ENCODE assay signal across 21 mouse cellular contexts in the genomic region with DNA sequence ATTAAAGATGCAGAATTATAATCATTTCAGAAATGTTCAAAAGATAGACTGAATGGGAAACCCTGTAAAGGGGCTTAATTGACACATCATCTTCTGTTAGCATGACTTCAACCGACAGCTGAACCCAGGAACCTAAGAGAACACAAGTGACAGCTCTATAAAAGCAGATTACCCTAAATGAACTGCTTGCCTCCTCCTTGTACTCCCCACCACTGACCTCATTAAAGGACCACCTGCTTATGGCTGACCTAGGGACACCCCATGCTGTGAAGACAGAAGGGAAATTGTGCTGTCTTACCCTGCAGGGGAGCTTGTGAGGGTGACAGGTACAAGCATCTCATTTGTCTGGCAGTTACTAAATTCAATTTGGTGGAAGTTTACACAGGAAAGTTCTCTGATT.
DNase-seq lines count a peak whose midpoint lies in the region; ATAC-seq and TF ChIP-seq lines count a peak whose summit lies in the region.
"Had no signal": no experiment of that assay in that cellular context is flagged by ENCODE, and none has a peak within 500 bp of the region (broad histone marks: within the 10 kb centered on the region; RNA-seq: fewer than 3 reads in every experiment).

No protein-coding gene starts in this region.

- no peak overlapping the region for H3K4me3 ChIP-seq in forebrain, embryonic 12.5 days (replicated peaks)
- no peak overlapping the region for H3K4me3 ChIP-seq in forebrain, embryonic 11.5 days (ENCODE audit: low read depth, low read length)
- H3K4me3 ChIP-seq in kidney, embryonic 16.5 days (ENCODE audit: low read length), result no peak overlapping the region
- no peak overlapping the region for H3K4me3 ChIP-seq in midbrain, embryonic 14.5 days (replicated peaks; ENCODE audit: low read depth, low read length)
- no peak overlapping the region for H3K4me3 ChIP-seq in midbrain, postnatal 0 days (ENCODE audit: low read depth, low read length)
- H3K4me3 ChIP-seq: forebrain, embryonic 10.5 days; hindbrain, embryonic 12.5 days; limb, embryonic 12.5 days; liver, embryonic 15.5 days; myocyte; neural tube, embryonic 12.5 days had no signal

- 39% methylated on average over 1 of the region's 1 CpGs for WGBS in forebrain, embryonic 12.5 days
- 68% methylated on average over 1 of the region's 1 CpGs for WGBS in forebrain, embryonic 11.5 days
- 28% methylated on average over 1 of the region's 1 CpGs for WGBS in kidney, embryonic 16.5 days
- WGBS in midbrain, embryonic 14.5 days, result 15% methylated on average over 1 of the region's 1 CpGs
- 22% methylated on average over 1 of the region's 1 CpGs for WGBS in midbrain, postnatal 0 days

- H3K36me3 ChIP-seq in forebrain, embryonic 12.5 days (replicated peaks), result no peaks in the 10 kb centered on the region
- H3K36me3 ChIP-seq in forebrain, embryonic 11.5 days (ENCODE audit: control insufficient read depth, insufficient read depth, low read length), result no peaks in the 10 kb centered on the region
- H3K36me3 ChIP-seq in kidney, embryonic 16.5 days (ENCODE audit: insufficient read depth, low read length), result no peaks in the 10 kb centered on the region
- no peaks in the 10 kb centered on the region for H3K36me3 ChIP-seq in midbrain, embryonic 14.5 days (ENCODE audit: control insufficient read depth, insufficient read depth, low read length)
- H3K36me3 ChIP-seq in midbrain, postnatal 0 days (ENCODE audit: insufficient read depth, low read length), result no peaks in the 10 kb centered on the region
- H3K36me3 ChIP-seq: forebrain, embryonic 10.5 days; hindbrain, embryonic 12.5 days; limb, embryonic 12.5 days; liver, embryonic 15.5 days; neural tube, embryonic 12.5 days had no signal

- no peaks in the 10 kb centered on the region for H3K27me3 ChIP-seq in forebrain, embryonic 12.5 days
- H3K27me3 ChIP-seq in forebrain, embryonic 11.5 days (ENCODE audit: control insufficient read depth, insufficient read depth, low read length), result no peaks in the 10 kb centered on the region
- no peaks in the 10 kb centered on the region for H3K27me3 ChIP-seq in kidney, embryonic 16.5 days (ENCODE audit: insufficient read depth, low read length)
- no peaks in the 10 kb centered on the region for H3K27me3 ChIP-seq in midbrain, embryonic 14.5 days (ENCODE audit: control insufficient read depth, insufficient read depth, low read length)
- H3K27me3 ChIP-seq in midbrain, postnatal 0 days (ENCODE audit: insufficient read depth, low read length), result no peaks in the 10 kb centered on the region
- H3K27me3 ChIP-seq: hindbrain, embryonic 12.5 days; limb, embryonic 12.5 days; liver, embryonic 15.5 days; neural tube, embryonic 12.5 days had no signal

- H3K4me1 ChIP-seq in forebrain, embryonic 12.5 days, result no peaks in the 10 kb centered on the region
- no peaks in the 10 kb centered on the region for H3K4me1 ChIP-seq in forebrain, embryonic 11.5 days (replicated peaks; ENCODE audit: control insufficient read depth, insufficient read depth, low read length)
- H3K4me1 ChIP-seq in kidney, embryonic 16.5 days (ENCODE audit: insufficient read depth, low read length), result no peaks in the 10 kb centered on the region
- no peaks in the 10 kb centered on the region for H3K4me1 ChIP-seq in midbrain, embryonic 14.5 days (ENCODE audit: control insufficient read depth, insufficient read depth, low read length)
- no peaks in the 10 kb centered on the region for H3K4me1 ChIP-seq in midbrain, postnatal 0 days (ENCODE audit: insufficient read depth, low read length)
- H3K4me1 ChIP-seq: forebrain, embryonic 10.5 days; hindbrain, embryonic 12.5 days; limb, embryonic 12.5 days; liver, embryonic 15.5 days; neural tube, embryonic 12.5 days had no signal

- peak; percentile 51; the same call in 1 of the 2 replicates for ATAC-seq in forebrain, embryonic 12.5 days (ENCODE audit: low FRiP score)
- ATAC-seq in forebrain, embryonic 11.5 days (replicated peaks; ENCODE audit: low FRiP score), result no peak
- ATAC-seq in kidney, embryonic 16.5 days (ENCODE audit: low FRiP score, low TSS enrichment), result peak; percentile 54; the same call in 1 of the 2 replicates
- no peak for ATAC-seq in midbrain, embryonic 14.5 days (ENCODE audit: low FRiP score, low TSS enrichment)
- ATAC-seq in midbrain, postnatal 0 days (ENCODE audit: low FRiP score), result no peak
- ATAC-seq: forebrain, postnatal 0 days; intestine, postnatal 0 days had no signal

- TF ChIP-seq CTCF in midbrain, postnatal 0 days (IDR thresholded peaks at IDR 0.05), result no peak

- no peak overlapping the region for H3K9ac ChIP-seq in forebrain, embryonic 12.5 days
- no peak overlapping the region for H3K9ac ChIP-seq in forebrain, embryonic 11.5 days (ENCODE audit: low read length)
- H3K9ac ChIP-seq in kidney, embryonic 16.5 days (replicated peaks; ENCODE audit: low read length), result no peak overlapping the region
- H3K9ac ChIP-seq in midbrain, embryonic 14.5 days (replicated peaks; ENCODE audit: low read length), result no peak overlapping the region
- no peak overlapping the region for H3K9ac ChIP-seq in midbrain, postnatal 0 days (replicated peaks; ENCODE audit: low read length, poor library complexity, severe bottlenecking)
- H3K9ac ChIP-seq: forebrain, postnatal 0 days; hindbrain, embryonic 12.5 days; limb, embryonic 12.5 days; liver, embryonic 15.5 days; lung, embryonic 14.5 days; neural tube, embryonic 12.5 days had no signal

- no peak overlapping the region for H3K4me2 ChIP-seq in forebrain, embryonic 12.5 days
- H3K4me2 ChIP-seq in forebrain, embryonic 11.5 days (ENCODE audit: low read depth, low read length, severe bottlenecking), result no peak overlapping the region
- no peak overlapping the region for H3K4me2 ChIP-seq in kidney, embryonic 16.5 days (replicated peaks; ENCODE audit: low read depth, low read length)
- no peak overlapping the region for H3K4me2 ChIP-seq in midbrain, embryonic 14.5 days (ENCODE audit: low read length)
- H3K4me2 ChIP-seq in midbrain, postnatal 0 days (ENCODE audit: low read depth, low read length, poor library complexity, severe bottlenecking), result no peak overlapping the region
- H3K4me2 ChIP-seq: hindbrain, embryonic 12.5 days; limb, embryonic 12.5 days; liver, embryonic 15.5 days; lung, embryonic 14.5 days; neural tube, embryonic 12.5 days had no signal

- no peak for DNase-seq in forebrain, embryonic 11.5 days (ENCODE audit: low spot score)
- DNase-seq in kidney, postnatal 36 days, result no peak
- DNase-seq in midbrain, embryonic 14.5 days, result peak; percentile 1
- DNase-seq in midbrain, postnatal 0 days (ENCODE audit: low spot score), result no peak
- DNase-seq in T-cell, adult 2 months (ENCODE audit: low spot score), result no peak
- DNase-seq: adrenal gland, postnatal 25 days; forebrain, postnatal 0 days; heart, postnatal 14 days; kidney, postnatal 10 days; layer of hippocampus, adult 9-11 months; lung, embryonic 14.5 days; lung, postnatal 14 days had no signal

- H3K9me3 ChIP-seq in forebrain, embryonic 12.5 days, result no peaks in the 10 kb centered on the region
- no peaks in the 10 kb centered on the region for H3K9me3 ChIP-seq in forebrain, embryonic 11.5 days (ENCODE audit: control insufficient read depth, low read length)
- H3K9me3 ChIP-seq in kidney, embryonic 16.5 days (ENCODE audit: low read length), result no peaks in the 10 kb centered on the region
- H3K9me3 ChIP-seq in midbrain, embryonic 14.5 days (ENCODE audit: control insufficient read depth, low read length), result no peaks in the 10 kb centered on the region
- no peaks in the 10 kb centered on the region for H3K9me3 ChIP-seq in midbrain, postnatal 0 days (ENCODE audit: low read length)
- H3K9me3 ChIP-seq: forebrain, embryonic 10.5 days; hindbrain, embryonic 12.5 days; limb, embryonic 12.5 days; liver, embryonic 15.5 days; neural tube, embryonic 12.5 days had no signal

- no peak overlapping the region for H3K27ac ChIP-seq in forebrain, embryonic 12.5 days
- no peak overlapping the region for H3K27ac ChIP-seq in forebrain, embryonic 11.5 days (ENCODE audit: low read depth, low read length)
- H3K27ac ChIP-seq in kidney, embryonic 16.5 days (ENCODE audit: low read length), result no peak overlapping the region
- no peak overlapping the region for H3K27ac ChIP-seq in midbrain, embryonic 14.5 days (replicated peaks; ENCODE audit: low read depth, low read length)
- no peak overlapping the region for H3K27ac ChIP-seq in midbrain, postnatal 0 days (ENCODE audit: low read depth, low read length)
- H3K27ac ChIP-seq: forebrain, embryonic 10.5 days; hindbrain, embryonic 12.5 days; limb, embryonic 12.5 days; liver, embryonic 15.5 days; neural tube, embryonic 12.5 days had no signal

Comparison
In these comparisons a context has a peak if more than half of its experiments do, and no peak if none do; other contexts are left out.
1. ATAC-seq: peak in forebrain, embryonic 12.5 days (single experiment) and kidney, embryonic 16.5 days (single experiment); none in forebrain, embryonic 11.5 days (single experiment), midbrain, embryonic 14.5 days (single experiment) and midbrain, postnatal 0 days (single experiment).